Mouse (Mus musculus) forebrain, embryonic 16.5 days (tissue): ENCODE data around the gene Ltbp1. TPM values are rescaled to one million over a fixed set of nuclear protein-coding genes. Genes with fewer than 3 reads are reported as not detected.

ENCODE experiments used
- ATAC-seq: fragments of 200-750 bp; cut with Nextera tagmentation; 2 replicates; pipeline ENCODE4 v1.8.0; 2017; ENCODE audit warnings: mild to moderate bottlenecking, moderate library complexity
- H3K27ac ChIP-seq: fragments of 300-500 bp; sonication (generic); 2 replicates; pipeline ENCODE4 v1.5.1; 2014; ENCODE audit warnings: low read length, control low read depth
- H3K27me3 ChIP-seq: fragments of 300-500 bp; sonication (generic); replicated peaks from 2 replicates; pipeline ENCODE4 v1.6.1; 2014; ENCODE audit warnings: low read length; ENCODE audit not compliant: control insufficient read depth, insufficient read depth
- H3K36me3 ChIP-seq: fragments of 300-500 bp; sonication (generic); 2 replicates; pipeline ENCODE4 v1.6.1; 2014; ENCODE audit not compliant: control insufficient read depth, insufficient read depth
- H3K4me1 ChIP-seq: fragments of 300-500 bp; sonication (generic); replicated peaks from 2 replicates; pipeline ENCODE4 v1.6.1; 2014; ENCODE audit warnings: low read length; ENCODE audit not compliant: control insufficient read depth, insufficient read depth
- H3K4me2 ChIP-seq: fragments of 300-500 bp; sonication (generic); 2 replicates; pipeline ENCODE4 v1.6.1; 2014; ENCODE audit warnings: mild to moderate bottlenecking, low read length, control low read depth
- H3K4me3 ChIP-seq: fragments of 300-500 bp; sonication (generic); replicated peaks from 2 replicates; pipeline ENCODE4 v1.5.1; 2014; ENCODE audit warnings: mild to moderate bottlenecking, low read length, control low read depth
- H3K9ac ChIP-seq: fragments of 300-500 bp; sonication (generic); replicated peaks from 2 replicates; pipeline ENCODE4 v1.6.1; 2014; ENCODE audit warnings: low read depth, low read length, control low read depth
- H3K9me3 ChIP-seq: fragments of 300-500 bp; sonication (generic); 2 replicates; pipeline ENCODE4 v1.6.1; 2016; ENCODE audit warnings: low read length; ENCODE audit not compliant: control insufficient read depth
- WGBS: fragments of 180-500 bp; shearing (Covaris S2); extraction: QIAGEN DNeasy Blood & Tissue Kit; methylation state at CpG from one replicate; pipeline ENCODE4 v1.1.7; 2014; 5-methylcytosine and 5-hydroxymethylcytosine counted together
- polyA plus RNA-seq: library from polyadenylated mRNA; unstranded; fragments of >200 nt; fragmentation: Nextera tagmentation; extraction: Ambion mirVana; gene quantifications from 2 replicates; pipeline ENCODE4 v1.2.1, GENCODE M21; 2015

Gene Ltbp1
- polyA plus RNA-seq, 1 experiment from 2014 or later: 2.3 TPM

- no peaks in the 10 kb centered on the region for H3K36me3 ChIP-seq
- H3K9ac ChIP-seq: no peak overlapping the region
- no peaks in the 10 kb centered on the region for H3K9me3 ChIP-seq
- WGBS: 30% methylated on average over 4 of the region's 4 CpGs
- H3K4me2 ChIP-seq: no peak overlapping the region
- H3K4me3 ChIP-seq: no peak overlapping the region
- no peak overlapping the region for H3K27ac ChIP-seq
- 0 out of 2 replicates have a peak, but pooled peaks cover 4% of the 10 kb centered on the region for H3K4me1 ChIP-seq
- ATAC-seq: no peak
- H3K27me3 ChIP-seq: no peaks in the 10 kb centered on the region
Observed at GRCm38 (mm10) chr17:75406405-75406804, 401.0 kb downstream of the Ltbp1 start.

DNA sequence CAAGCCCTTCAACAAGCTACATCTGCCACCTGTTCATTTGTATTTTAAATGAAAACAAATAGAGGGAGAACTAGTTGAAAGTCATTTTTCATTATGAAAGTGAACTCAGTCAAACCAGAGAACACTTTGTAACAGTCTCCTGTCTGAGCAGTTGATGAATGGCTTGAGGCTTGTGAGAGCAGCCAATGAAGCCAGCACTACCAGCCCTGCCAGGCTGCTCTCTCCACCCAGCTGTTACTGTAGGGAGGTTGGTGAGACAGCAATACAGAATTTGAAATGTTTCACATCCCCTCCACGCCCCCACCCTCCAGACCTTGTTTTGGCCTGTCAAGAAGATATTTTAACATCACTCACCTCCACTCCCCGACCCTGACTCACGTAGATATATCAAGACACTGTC lies 411.5 kb downstream of the Ltbp1 start:
- Histone ChIP-seq H3K4me3 (no peak overlapping the region), H3K9ac (no peak overlapping the region), H3K27me3 (no peaks in the 10 kb centered on the region), H3K9me3 (no peaks in the 10 kb centered on the region), H3K36me3 (no peaks in the 10 kb centered on the region), H3K27ac (no peak overlapping the region), H3K4me1 (no peaks in the 10 kb centered on the region), H3K4me2 (no peak overlapping the region)
- WGBS: 85% methylated on average over 3 of the region's 3 CpGs
- ATAC-seq: no peak

GRCm38 (mm10) chr17:75434152-75434551 lies 428.8 kb downstream of the Ltbp1 start:
- 86% methylated on average over 2 of the region's 2 CpGs for WGBS
- no peak for ATAC-seq

DNA sequence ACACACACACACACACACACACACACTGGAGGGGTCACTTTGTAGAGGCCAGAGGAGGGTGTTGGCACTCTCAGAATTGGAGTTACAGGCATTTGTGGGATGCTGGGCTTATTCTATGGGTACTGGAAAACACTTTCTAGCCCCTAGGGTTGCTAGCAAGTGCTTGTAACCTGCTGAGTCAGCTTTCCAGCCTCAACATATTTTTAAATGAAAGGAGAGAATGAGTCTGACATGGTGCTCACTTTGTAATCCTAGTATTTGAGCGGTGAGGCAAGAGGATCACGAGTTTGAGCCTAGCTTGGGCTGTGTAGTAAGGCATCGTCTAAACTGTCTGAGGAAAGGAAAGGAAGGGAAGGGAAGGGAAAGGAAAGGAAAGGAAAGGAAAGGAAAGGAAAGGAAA lies 429.5 kb downstream of the Ltbp1 start:
- 86% methylated on average over 3 of the region's 3 CpGs for WGBS
- Histone ChIP-seq H3K4me2 (no peak overlapping the region), H3K27ac (no peak overlapping the region), H3K4me1 (no peaks in the 10 kb centered on the region), H3K4me3 (no peak overlapping the region), H3K36me3 (no peaks in the 10 kb centered on the region), H3K9ac (no peak overlapping the region), H3K9me3 (no peaks in the 10 kb centered on the region), H3K27me3 (no peaks in the 10 kb centered on the region)
- no peak for ATAC-seq

More at GRCm38 (mm10) chr17:75434152-75434551, 428.8 kb downstream of the Ltbp1 start:
- no peak overlapping the region for H3K27ac ChIP-seq
- no peak overlapping the region for H3K4me3 ChIP-seq
- H3K4me2 ChIP-seq: no peak overlapping the region
- H3K9me3 ChIP-seq: no peaks in the 10 kb centered on the region
- H3K27me3 ChIP-seq: no peaks in the 10 kb centered on the region
- H3K9ac ChIP-seq: no peak overlapping the region
- H3K36me3 ChIP-seq: no peaks in the 10 kb centered on the region
- no peaks in the 10 kb centered on the region for H3K4me1 ChIP-seq

DNA sequence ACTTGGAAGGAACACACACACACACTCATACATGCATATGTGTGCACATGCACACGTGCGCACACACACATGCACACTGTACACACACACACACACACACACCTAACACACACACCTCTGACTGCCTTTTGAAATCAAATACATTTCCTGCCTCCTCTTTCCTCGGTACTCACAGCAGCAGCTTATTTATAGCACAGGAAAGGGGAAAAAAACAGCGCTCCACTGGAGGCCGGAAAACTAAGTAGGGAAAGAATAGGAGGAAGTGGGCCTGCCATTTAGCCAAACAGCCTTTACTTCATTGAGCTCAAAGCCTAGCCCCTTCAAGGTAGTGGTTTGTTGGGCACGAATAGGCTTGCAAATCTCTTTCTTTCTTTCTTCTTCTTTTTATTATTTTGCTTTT lies 430.2 kb downstream of the Ltbp1 start, which contains the start of gene Rasgrp3:
TSS of gene Rasgrp3 (plus strand) at position 298 of the 400 bp plus-strand sequence.
- ATAC-seq: no peak
- no peak within 1 kb of the TSS for H3K4me3 ChIP-seq
- peaks cover 1% of the 10 kb centered on the region; the same call in 1 of the 2 replicates for H3K4me1 ChIP-seq
- H3K27ac ChIP-seq: 0 out of 2 replicates have a peak within 1 kb of the TSS, but pooled peaks have one; percentile 15
- 64% methylated on average over 6 of the region's 6 CpGs for WGBS
- no peak within 1 kb of the TSS for H3K4me2 ChIP-seq
- no peaks in the 10 kb centered on the region for H3K9me3 ChIP-seq
- H3K36me3 ChIP-seq: no peaks in the 10 kb centered on the region
- H3K9ac ChIP-seq: no peak within 1 kb of the TSS
- H3K27me3 ChIP-seq: no peaks in the 10 kb centered on the region

- Histone ChIP-seq H3K36me3 (no peaks in the 10 kb centered on the region), H3K4me1 (peaks cover 3% of the 10 kb centered on the region; the same call in 1 of the 2 replicates), H3K9me3 (no peaks in the 10 kb centered on the region), H3K4me2 (no peak overlapping the region), H3K27me3 (no peaks in the 10 kb centered on the region), H3K9ac (no peak overlapping the region), H3K4me3 (no peak overlapping the region), H3K27ac (0 out of 2 replicates have a peak overlapping the region, but pooled peaks have one; percentile 15)
- ATAC-seq: no peak
- WGBS: 85% methylated on average over 8 of the region's 8 CpGs
Observed at GRCm38 (mm10) chr17:75436095-75436494, 430.7 kb downstream of the Ltbp1 start.

- Histone ChIP-seq H3K9ac (no peak overlapping the region), H3K9me3 (no peaks in the 10 kb centered on the region), H3K4me3 (no peak overlapping the region), H3K4me2 (no peak overlapping the region), H3K27ac (no peak overlapping the region), H3K4me1 (peaks cover 3% of the 10 kb centered on the region; the same call in 1 of the 2 replicates), H3K27me3 (no peaks in the 10 kb centered on the region), H3K36me3 (no peaks in the 10 kb centered on the region)
- 86% methylated on average over 6 of the region's 6 CpGs for WGBS
- no peak for ATAC-seq
Observed at GRCm38 (mm10) chr17:75436819-75437218, 431.5 kb downstream of the Ltbp1 start.

DNA sequence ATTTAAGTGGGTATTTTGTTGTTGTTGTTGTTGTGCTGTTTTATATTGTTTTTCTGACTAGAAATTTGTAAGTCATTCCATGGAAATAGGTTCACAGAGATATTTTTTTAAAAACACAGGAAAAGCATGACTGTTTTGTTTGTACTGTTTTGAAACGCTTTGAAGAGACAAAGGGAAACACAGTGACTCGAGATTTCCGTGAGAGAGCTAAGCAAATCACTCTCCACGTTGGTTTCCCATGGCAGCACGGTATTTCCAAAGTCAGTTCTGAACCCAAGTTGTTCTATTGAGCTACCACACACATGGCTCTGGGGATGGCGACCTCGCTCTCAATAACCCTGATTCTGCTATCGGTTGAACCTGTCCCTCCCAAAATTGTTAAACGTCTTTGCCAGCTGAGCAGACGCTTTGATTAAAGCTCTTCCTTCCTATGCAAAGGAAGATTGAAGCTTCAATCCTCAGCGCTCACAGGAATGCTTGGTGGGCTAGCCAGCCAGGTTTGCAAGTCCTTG lies 431.9 kb downstream of the Ltbp1 start:
- WGBS: 76% methylated on average over 11 of the region's 11 CpGs
- no peak overlapping the region for H3K4me3 ChIP-seq
- peaks cover 3% of the 10 kb centered on the region; the same call in 1 of the 2 replicates for H3K4me1 ChIP-seq
- no peaks in the 10 kb centered on the region for H3K27me3 ChIP-seq
- no peaks in the 10 kb centered on the region for H3K36me3 ChIP-seq
- H3K27ac ChIP-seq: no peak overlapping the region
- H3K4me2 ChIP-seq: no peak overlapping the region
- ATAC-seq: no peak
- no peak overlapping the region for H3K9ac ChIP-seq
- no peaks in the 10 kb centered on the region for H3K9me3 ChIP-seq

DNA sequence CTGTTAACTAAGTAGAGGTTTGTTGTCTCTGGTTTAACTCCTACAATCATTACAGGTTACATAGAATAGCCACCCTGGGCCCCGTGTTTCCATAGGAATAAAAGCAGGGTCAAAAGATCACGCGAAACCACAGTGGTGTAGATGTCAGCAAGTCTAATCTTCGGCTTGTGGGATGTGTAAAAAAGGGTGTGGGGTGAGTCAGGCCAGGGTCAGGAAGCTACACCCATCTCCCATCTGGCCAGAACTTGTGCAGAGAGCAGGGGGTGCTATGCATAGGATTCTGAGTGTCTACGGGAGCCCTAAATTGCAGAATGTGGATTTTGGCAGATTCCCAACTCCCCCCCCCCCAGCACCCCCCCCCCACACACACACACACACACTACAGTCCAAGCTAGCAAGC lies 432.8 kb downstream of the Ltbp1 start:
- H3K9me3 ChIP-seq: no peaks in the 10 kb centered on the region
- no peaks in the 10 kb centered on the region for H3K36me3 ChIP-seq
- H3K27me3 ChIP-seq: no peaks in the 10 kb centered on the region
- H3K27ac ChIP-seq: no peak overlapping the region
- peaks cover 3% of the 10 kb centered on the region; the same call in 1 of the 2 replicates for H3K4me1 ChIP-seq
- H3K9ac ChIP-seq: no peak overlapping the region
- no peak for ATAC-seq
- H3K4me3 ChIP-seq: no peak overlapping the region
- WGBS: 80% methylated on average over 5 of the region's 5 CpGs
- no peak overlapping the region for H3K4me2 ChIP-seq

DNA sequence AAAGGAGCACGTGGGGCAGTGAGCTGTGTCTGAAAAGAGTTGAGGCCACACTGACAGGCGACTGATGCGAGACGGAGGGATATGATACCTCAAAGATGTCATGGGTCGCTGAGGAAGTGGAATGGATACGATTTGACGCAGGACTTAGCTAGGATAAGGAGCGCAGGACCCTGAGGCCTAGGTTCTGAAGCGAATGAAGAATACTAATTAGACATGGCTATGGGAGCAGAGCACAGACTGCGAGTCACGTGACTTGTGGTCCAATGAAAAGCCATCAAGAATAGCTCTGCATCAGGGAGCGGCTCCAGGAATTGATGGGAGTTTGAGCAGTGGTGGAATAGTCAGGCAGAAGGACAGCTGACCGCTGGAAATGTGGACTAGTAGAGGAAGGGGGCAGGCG lies 433.7 kb downstream of the Ltbp1 start:
- Histone ChIP-seq H3K4me2 (no peak overlapping the region), H3K4me3 (no peak overlapping the region), H3K27me3 (no peaks in the 10 kb centered on the region), H3K9me3 (no peaks in the 10 kb centered on the region), H3K4me1 (peaks cover 5% of the 10 kb centered on the region; the same call in 1 of the 2 replicates), H3K27ac (no peak overlapping the region), H3K36me3 (no peaks in the 10 kb centered on the region), H3K9ac (no peak overlapping the region)
- WGBS: 80% methylated on average over 14 of the region's 14 CpGs
- ATAC-seq: no peak
